Mouse (Mus musculus) hindbrain, embryonic 16.5 days (tissue): ENCODE results near the gene Slc15a4. TPM values are rescaled to one million over a fixed set of nuclear protein-coding genes. Genes with fewer than 3 reads are reported as not detected.

ENCODE experiments used
- ATAC-seq: fragments of 200-750 bp; cut with Nextera tagmentation; 2 replicates; pipeline ENCODE4 v1.8.0; 2017; ENCODE audit warnings: moderate TSS enrichment, moderate library complexity
- H3K27ac ChIP-seq: fragments of 300-500 bp; sonication (generic); 2 replicates; pipeline ENCODE4 v1.5.1; 2014; ENCODE audit warnings: low read depth, mild to moderate bottlenecking, control low read depth, low read length, moderate library complexity
- H3K27me3 ChIP-seq: fragments of 300-500 bp; sonication (generic); replicated peaks from 2 replicates; pipeline ENCODE4 v1.6.1; 2014; ENCODE audit warnings: low read length; ENCODE audit not compliant: control insufficient read depth, insufficient read depth
- H3K36me3 ChIP-seq: fragments of 300-500 bp; sonication (generic); 2 replicates; pipeline ENCODE4 v1.6.1; 2014; ENCODE audit warnings: mild to moderate bottlenecking, low read length, moderate library complexity, mixed read lengths; ENCODE audit not compliant: control insufficient read depth, insufficient read depth
- H3K4me1 ChIP-seq: fragments of 300-500 bp; sonication (generic); 2 replicates; pipeline ENCODE4 v1.6.1; 2014; ENCODE audit warnings: low read depth, low read length; ENCODE audit not compliant: control insufficient read depth, insufficient read depth
- H3K4me2 ChIP-seq: fragments of 300-500 bp; sonication (generic); 2 replicates; pipeline ENCODE4 v1.6.1; 2014; ENCODE audit warnings: mild to moderate bottlenecking, low read length, control low read depth, moderate library complexity
- H3K4me3 ChIP-seq: fragments of 300-500 bp; sonication (generic); 2 replicates; pipeline ENCODE4 v1.5.1; 2014; ENCODE audit warnings: mild to moderate bottlenecking, low read length, control low read depth, moderate library complexity
- H3K9ac ChIP-seq: fragments of 300-500 bp; sonication (generic); 2 replicates; pipeline ENCODE4 v1.6.1; 2014; ENCODE audit warnings: low read depth, mild to moderate bottlenecking, control low read depth, low read length, moderate library complexity
- H3K9me3 ChIP-seq: fragments of 300-500 bp; sonication (generic); 2 replicates; pipeline ENCODE4 v1.6.1; 2014; ENCODE audit warnings: mild to moderate bottlenecking, low read length, moderate library complexity; ENCODE audit not compliant: control insufficient read depth
- WGBS: fragments of 180-500 bp; shearing (Covaris S2); extraction: QIAGEN DNeasy Blood & Tissue Kit; methylation state at CpG from one replicate; pipeline ENCODE4 v1.1.7; 2014; 5-methylcytosine and 5-hydroxymethylcytosine counted together
- polyA plus RNA-seq: library from polyadenylated mRNA; unstranded; fragments of >200 nt; fragmentation: Nextera tagmentation; extraction: Ambion mirVana; gene quantifications from 2 replicates; pipeline ENCODE4 v1.2.1, GENCODE M21; 2015

The Slc15a4 gene
- polyA plus RNA-seq, 1 experiment from 2014 or later, result 29.6 TPM

DNA sequence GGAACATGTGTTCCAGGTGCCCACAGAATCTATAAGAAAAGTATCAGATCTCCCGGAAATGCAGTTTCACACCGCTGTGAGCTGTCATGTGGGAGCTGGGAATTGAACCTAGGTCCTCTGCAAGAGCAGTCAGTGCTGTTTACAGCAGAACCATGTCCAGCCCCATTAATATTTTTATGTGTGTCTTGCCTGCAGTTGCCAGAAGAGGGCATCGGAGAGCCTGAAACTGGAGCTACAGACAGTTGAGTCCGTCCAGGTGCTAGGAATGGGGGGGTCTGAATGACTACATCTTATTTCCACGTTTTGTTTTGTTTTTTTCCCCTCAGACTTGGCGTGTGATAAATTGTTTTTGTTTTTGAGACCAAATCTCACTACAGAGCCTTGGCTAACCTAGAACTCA, 15.3 kb upstream of the Slc15a4 start:
- no peak overlapping the region for H3K9ac ChIP-seq
- no peak overlapping the region for H3K27ac ChIP-seq
- no peak for ATAC-seq
- no peak overlapping the region for H3K4me2 ChIP-seq
- H3K27me3 ChIP-seq, result no peaks in the 10 kb centered on the region
- 80% methylated on average over 6 of the region's 6 CpGs for WGBS
- H3K9me3 ChIP-seq, result no peaks in the 10 kb centered on the region
- no peaks in the 10 kb centered on the region for H3K4me1 ChIP-seq
- H3K4me3 ChIP-seq, result no peak overlapping the region
- no peaks in the 10 kb centered on the region for H3K36me3 ChIP-seq

DNA sequence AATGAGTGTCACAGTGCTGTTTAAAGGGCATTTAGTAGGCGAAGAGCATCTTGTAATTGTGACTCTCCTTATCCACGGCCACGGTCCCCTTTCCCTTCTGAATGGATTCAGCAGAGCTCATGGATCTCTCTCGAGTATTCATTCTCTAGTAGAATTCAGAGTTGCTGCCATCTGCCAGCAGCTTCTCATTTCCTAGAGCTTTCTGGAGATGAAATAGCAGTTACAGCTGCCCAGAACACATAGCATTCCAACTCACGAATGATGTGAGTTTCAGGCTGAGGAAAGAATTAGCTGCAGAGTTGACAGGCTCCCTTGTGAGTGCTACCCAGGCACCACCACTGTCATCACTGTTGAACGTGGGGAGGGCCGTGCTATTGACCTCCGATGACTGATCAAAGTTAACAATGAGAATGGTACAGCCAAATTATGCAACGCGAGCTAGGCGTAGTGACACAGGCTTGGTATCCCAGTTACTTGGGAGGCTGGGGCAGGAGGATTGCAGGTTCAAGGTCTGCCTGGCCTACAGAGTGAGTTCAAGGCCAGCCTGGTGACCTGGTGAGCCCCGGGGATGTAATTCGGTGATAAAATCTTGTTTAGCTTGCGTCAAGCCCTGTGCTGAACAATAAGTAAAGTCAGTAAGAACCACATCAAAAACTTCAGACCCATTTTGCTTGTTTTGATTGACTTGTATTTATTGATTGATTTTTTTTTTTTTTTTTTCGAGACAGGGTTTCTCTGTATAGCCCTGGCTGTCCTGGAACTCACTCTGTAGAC, 8.7 kb upstream of the Slc15a4 start:
- Histone ChIP-seq H3K27ac (no peak overlapping the region), H3K4me1 (no peaks in the 10 kb centered on the region), H3K4me2 (no peak overlapping the region), H3K36me3 (no peaks in the 10 kb centered on the region), H3K9ac (no peak overlapping the region), H3K4me3 (no peak overlapping the region), H3K9me3 (peaks cover 6% of the 10 kb centered on the region; the same call in 1 of the 2 replicates), H3K27me3 (no peaks in the 10 kb centered on the region)
- 91% methylated on average over 15 of the region's 15 CpGs for WGBS
- no peak for ATAC-seq

DNA sequence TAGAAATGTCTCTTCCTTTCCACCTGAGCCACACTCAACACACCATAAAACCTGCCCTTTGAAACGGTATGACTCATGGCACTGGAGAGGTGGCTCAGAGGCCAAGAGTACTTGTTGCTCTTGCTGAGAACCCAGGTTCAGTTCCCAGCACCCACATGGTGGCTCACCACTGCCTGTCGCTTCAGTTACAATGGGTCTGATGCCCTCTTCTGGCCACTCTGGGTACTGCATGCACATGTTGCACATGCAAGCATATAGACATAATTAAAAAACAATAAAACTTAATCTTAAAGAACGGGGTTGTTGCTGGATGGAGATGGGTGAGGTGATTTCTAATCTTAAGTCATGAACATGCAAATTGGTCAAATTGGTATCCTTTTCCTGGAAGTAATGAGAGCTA, 7.7 kb upstream of the Slc15a4 start:
- Histone ChIP-seq H3K36me3 (no peaks in the 10 kb centered on the region), H3K4me2 (no peak overlapping the region), H3K9me3 (peaks cover 6% of the 10 kb centered on the region; the same call in 1 of the 2 replicates), H3K27ac (no peak overlapping the region), H3K9ac (no peak overlapping the region), H3K4me3 (no peak overlapping the region), H3K27me3 (no peaks in the 10 kb centered on the region), H3K4me1 (no peaks in the 10 kb centered on the region)
- WGBS, result 97% methylated on average over 3 of the region's 3 CpGs
- ATAC-seq, result no peak

DNA sequence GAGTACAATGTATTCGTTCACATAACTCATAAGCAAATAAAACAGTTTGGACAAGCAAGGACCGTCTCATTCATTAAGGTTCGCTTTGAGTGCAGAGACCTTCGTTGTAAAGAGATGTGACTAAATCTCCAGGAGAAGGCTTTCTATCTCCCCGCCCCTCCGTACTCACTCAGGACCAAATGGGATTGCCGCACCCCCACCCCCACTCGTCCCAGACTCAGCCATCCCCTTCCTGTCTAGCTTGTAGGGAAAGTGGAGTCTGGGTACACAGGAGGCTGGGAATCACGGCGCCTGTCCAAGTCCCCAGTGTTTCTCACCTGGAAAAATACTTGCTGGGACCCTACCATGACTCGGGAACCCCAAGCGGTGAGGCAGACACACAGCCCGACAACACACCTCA, 6.9 kb upstream of the Slc15a4 start:
- ATAC-seq, result no peak
- Histone ChIP-seq H3K36me3 (no peaks in the 10 kb centered on the region), H3K4me3 (no peak overlapping the region), H3K27me3 (no peaks in the 10 kb centered on the region), H3K4me1 (no peaks in the 10 kb centered on the region), H3K9me3 (peaks cover 6% of the 10 kb centered on the region; the same call in 1 of the 2 replicates), H3K4me2 (no peak overlapping the region), H3K9ac (no peak overlapping the region), H3K27ac (no peak overlapping the region)
- 93% methylated on average over 13 of the region's 13 CpGs for WGBS

DNA sequence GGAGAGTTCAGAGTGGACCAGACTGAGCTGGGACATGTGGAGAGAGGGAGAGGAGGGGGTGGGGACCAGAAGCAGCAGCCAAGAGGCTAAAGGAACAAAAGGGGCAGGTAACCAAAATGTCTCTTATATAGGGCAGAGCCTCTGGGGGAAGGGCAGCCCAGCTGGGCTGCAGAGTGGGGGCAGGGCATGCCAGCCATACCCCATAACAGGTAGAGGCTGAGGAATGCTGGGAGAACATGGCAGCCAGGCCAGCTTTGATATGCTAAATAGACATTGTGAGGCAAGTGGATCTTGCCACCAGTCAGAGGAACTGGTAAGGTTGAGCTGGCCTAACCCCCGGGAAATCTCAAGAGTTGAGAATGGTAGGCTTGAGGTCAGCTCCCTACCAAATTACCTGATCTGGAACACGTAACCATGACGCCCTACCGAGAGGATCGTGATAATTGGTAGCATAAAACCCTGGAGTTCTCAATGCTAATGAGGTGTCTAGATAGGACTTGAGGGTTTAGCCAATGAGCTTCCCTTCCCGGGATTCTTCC, 6.4 kb upstream of the Slc15a4 start:
- Histone ChIP-seq H3K9ac (no peak overlapping the region), H3K4me3 (no peak overlapping the region), H3K27ac (no peak overlapping the region), H3K36me3 (no peaks in the 10 kb centered on the region), H3K4me1 (no peaks in the 10 kb centered on the region), H3K4me2 (no peak overlapping the region), H3K27me3 (no peaks in the 10 kb centered on the region), H3K9me3 (peaks cover 6% of the 10 kb centered on the region; the same call in 1 of the 2 replicates)
- WGBS, result 84% methylated on average over 6 of the region's 6 CpGs
- ATAC-seq, result no peak

DNA sequence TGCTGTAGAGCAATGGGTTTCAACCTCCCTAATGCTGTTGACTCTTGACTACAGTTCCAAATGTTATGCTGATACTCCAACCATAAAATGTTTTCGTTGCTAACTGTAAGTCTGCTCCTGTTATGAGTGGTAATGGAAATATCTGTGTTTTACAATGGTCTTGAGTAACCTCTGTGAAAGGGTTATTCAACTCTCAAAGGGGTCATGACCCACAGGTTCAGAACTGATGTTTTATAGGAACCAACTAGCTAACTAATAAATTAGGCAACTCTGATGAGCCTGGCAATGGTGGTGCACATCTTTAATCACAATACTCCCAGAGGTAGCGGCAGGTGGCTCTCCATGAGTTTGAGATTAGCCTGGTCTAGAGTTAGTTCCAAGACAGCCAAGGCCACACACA, 5.5 kb upstream of the Slc15a4 start:
- WGBS, result 89% methylated on average over 2 of the region's 2 CpGs
- H3K4me3 ChIP-seq, result no peak overlapping the region
- H3K4me2 ChIP-seq, result no peak overlapping the region
- H3K4me1 ChIP-seq, result no peaks in the 10 kb centered on the region
- ATAC-seq, result no peak
- no peak overlapping the region for H3K9ac ChIP-seq
- H3K9me3 ChIP-seq, result peaks cover 6% of the 10 kb centered on the region; the same call in 1 of the 2 replicates
- H3K36me3 ChIP-seq, result no peaks in the 10 kb centered on the region
- H3K27me3 ChIP-seq, result no peaks in the 10 kb centered on the region
- H3K27ac ChIP-seq, result no peak overlapping the region

DNA sequence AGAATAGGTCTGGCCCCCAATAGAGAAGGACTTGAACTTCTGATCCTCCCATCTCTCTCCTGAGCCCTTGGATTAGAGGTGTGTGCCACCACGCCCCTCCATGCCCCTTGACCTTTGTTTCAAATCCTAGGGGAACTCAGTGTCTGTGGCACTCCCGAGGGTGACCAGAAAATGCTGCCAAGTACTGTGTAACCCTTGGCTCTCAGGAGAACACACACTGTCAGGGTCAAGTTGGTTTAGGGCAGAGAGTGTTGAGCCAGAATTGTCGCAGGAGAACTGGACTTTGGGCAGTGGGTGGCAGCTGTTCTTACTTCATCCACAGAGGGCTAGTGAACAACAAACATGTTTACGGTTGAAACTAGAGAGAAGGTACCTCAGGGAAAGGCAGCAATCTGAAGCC, 4.9 kb upstream of the Slc15a4 start:
- no peak overlapping the region for H3K4me3 ChIP-seq
- no peak for ATAC-seq
- H3K9me3 ChIP-seq, result peaks cover 6% of the 10 kb centered on the region; the same call in 1 of the 2 replicates
- no peak overlapping the region for H3K9ac ChIP-seq
- H3K4me1 ChIP-seq, result no peaks in the 10 kb centered on the region; the same call in 1 of the 2 replicates
- H3K27ac ChIP-seq, result no peak overlapping the region
- WGBS, result 79% methylated on average over 4 of the region's 4 CpGs
- no peaks in the 10 kb centered on the region for H3K27me3 ChIP-seq
- no peak overlapping the region for H3K4me2 ChIP-seq
- no peaks in the 10 kb centered on the region for H3K36me3 ChIP-seq

DNA sequence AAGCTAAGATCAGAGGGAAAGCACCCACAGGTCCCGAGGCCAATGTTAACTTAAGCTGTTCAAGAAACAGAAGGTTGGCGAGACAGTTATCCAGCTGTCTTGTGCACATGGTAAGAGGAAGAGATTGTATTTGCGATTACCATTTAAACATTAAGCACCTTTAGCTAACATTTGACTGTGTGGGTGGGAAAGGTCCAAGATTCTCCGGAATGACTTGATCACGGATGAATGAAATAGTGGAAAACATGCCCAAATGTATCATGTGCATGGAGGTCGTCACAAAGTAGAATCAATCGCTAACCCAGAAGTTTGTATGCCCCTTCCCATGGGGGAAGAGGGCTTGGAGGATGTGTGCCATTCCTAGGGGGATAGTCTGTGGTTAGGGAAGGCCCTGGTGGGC, 969 bp upstream of the Slc15a4 start:
- no peaks in the 10 kb centered on the region for H3K36me3 ChIP-seq
- peaks cover 4% of the 10 kb centered on the region for H3K4me1 ChIP-seq
- H3K27me3 ChIP-seq, result no peaks in the 10 kb centered on the region
- no peak overlapping the region for H3K4me3 ChIP-seq
- H3K9ac ChIP-seq, result no peak overlapping the region
- no peak overlapping the region for H3K4me2 ChIP-seq
- no peak overlapping the region for H3K27ac ChIP-seq
- 95% methylated on average over 7 of the region's 7 CpGs for WGBS
- no peaks in the 10 kb centered on the region for H3K9me3 ChIP-seq
- no peak for ATAC-seq

DNA sequence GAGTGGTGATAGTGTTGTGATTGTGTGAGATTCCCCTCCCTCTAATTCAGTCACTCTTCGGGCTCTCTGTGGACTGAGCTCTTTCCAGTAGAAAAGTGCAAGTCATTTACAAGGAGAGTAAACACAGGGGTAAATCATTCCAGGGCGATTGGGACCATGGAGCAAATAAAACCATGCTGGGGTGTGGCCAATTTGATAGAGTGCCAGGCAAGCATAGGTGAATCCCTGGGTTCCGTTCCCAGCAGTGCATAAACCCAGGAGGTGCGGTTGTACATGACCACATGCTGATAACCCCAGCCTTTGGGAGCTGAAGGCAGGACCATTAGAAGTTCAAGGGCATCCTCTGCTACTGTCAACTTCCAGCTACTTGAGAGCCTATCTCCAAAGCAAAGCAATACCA, 491 bp upstream of the Slc15a4 start:
- Histone ChIP-seq H3K9ac (no peak overlapping the region), H3K36me3 (no peaks in the 10 kb centered on the region), H3K4me2 (peak overlapping the region; percentile 91), H3K27me3 (no peaks in the 10 kb centered on the region), H3K4me3 (peak overlapping the region; percentile 65), H3K27ac (no peak overlapping the region), H3K9me3 (no peaks in the 10 kb centered on the region), H3K4me1 (peaks cover 4% of the 10 kb centered on the region)
- ATAC-seq, result no peak
- 33% methylated on average over 4 of the region's 4 CpGs for WGBS
